Mouse (Mus musculus): Measurements from ENCODE around the gene Nlgn1. TPM values are rescaled to one million over a fixed set of nuclear protein-coding genes. Genes with fewer than 3 reads are reported as not detected.

Gene Nlgn1
- polyA plus RNA-seq, 1 experiment from 2014 or later, result 1.9 TPM

GRCm38 (mm10) chr3:25675069-25675468 is 657.2 kb downstream of the Nlgn1 start:
- ATAC-seq (replicated peaks; ENCODE audit: insufficient number of reproducible peaks, low FRiP score, low TSS enrichment, low read depth) (no peak), DNase-seq (ENCODE audit: low spot score) (peak; percentile 39)
- no peaks in the 10 kb centered on the region for H3K4me1 ChIP-seq (ENCODE audit: control insufficient read depth, insufficient read depth, low read length)
- WGBS, result 50% methylated on average over 3 of the region's 3 CpGs
- H3K36me3 ChIP-seq (replicated peaks; ENCODE audit: control insufficient read depth, insufficient read depth, low read depth, low read length), result no peaks in the 10 kb centered on the region
- no peaks in the 10 kb centered on the region for H3K27me3 ChIP-seq (ENCODE audit: control insufficient read depth, insufficient read depth, low read length)
- no peak overlapping the region for H3K27ac ChIP-seq (replicated peaks; ENCODE audit: low read depth, low read length)
- H3K4me2 ChIP-seq (ENCODE audit: low read depth, low read length), result no peak overlapping the region
- no peak overlapping the region for H3K4me3 ChIP-seq (ENCODE audit: low read depth, low read length)
- H3K9ac ChIP-seq (replicated peaks; ENCODE audit: low read length), result no peak overlapping the region
- no peaks in the 10 kb centered on the region for H3K9me3 ChIP-seq (replicated peaks; ENCODE audit: control insufficient read depth, low read length)

GRCm38 (mm10) chr3:25673408-25673807 is 658.9 kb downstream of the Nlgn1 start:
- no peaks in the 10 kb centered on the region for H3K27me3 ChIP-seq (ENCODE audit: control insufficient read depth, insufficient read depth, low read length)
- WGBS, result 58% methylated on average over 5 of the region's 5 CpGs
- no peaks in the 10 kb centered on the region for H3K36me3 ChIP-seq (replicated peaks; ENCODE audit: control insufficient read depth, insufficient read depth, low read depth, low read length)
- ATAC-seq (replicated peaks; ENCODE audit: insufficient number of reproducible peaks, low FRiP score, low TSS enrichment, low read depth) (no peak), DNase-seq (ENCODE audit: low spot score) (no peak)
- no peak overlapping the region for H3K4me2 ChIP-seq (ENCODE audit: low read depth, low read length)
- H3K27ac ChIP-seq (replicated peaks; ENCODE audit: low read depth, low read length), result no peak overlapping the region
- no peak overlapping the region for H3K9ac ChIP-seq (replicated peaks; ENCODE audit: low read length)
- no peaks in the 10 kb centered on the region for H3K4me1 ChIP-seq (ENCODE audit: control insufficient read depth, insufficient read depth, low read length)
- H3K4me3 ChIP-seq (ENCODE audit: low read depth, low read length), result no peak overlapping the region
- no peaks in the 10 kb centered on the region for H3K9me3 ChIP-seq (replicated peaks; ENCODE audit: control insufficient read depth, low read length)

- Histone ChIP-seq H3K27me3 (ENCODE audit: control insufficient read depth, insufficient read depth, low read length) (no peaks in the 10 kb centered on the region), H3K4me1 (ENCODE audit: control insufficient read depth, insufficient read depth, low read length) (no peaks in the 10 kb centered on the region), H3K4me3 (ENCODE audit: low read depth, low read length) (no peak overlapping the region), H3K36me3 (replicated peaks; ENCODE audit: control insufficient read depth, insufficient read depth, low read depth, low read length) (no peaks in the 10 kb centered on the region), H3K9me3 (replicated peaks; ENCODE audit: control insufficient read depth, low read length) (no peaks in the 10 kb centered on the region), H3K9ac (replicated peaks; ENCODE audit: low read length) (no peak overlapping the region), H3K4me2 (ENCODE audit: low read depth, low read length) (no peak overlapping the region), H3K27ac (replicated peaks; ENCODE audit: low read depth, low read length) (no peak overlapping the region)
- DNase-seq (ENCODE audit: low spot score) (no peak), ATAC-seq (replicated peaks; ENCODE audit: insufficient number of reproducible peaks, low FRiP score, low TSS enrichment, low read depth) (no peak)
- 78% methylated on average over 4 of the region's 4 CpGs for WGBS
Observed at GRCm38 (mm10) chr3:25672779-25673178, 659.5 kb downstream of the Nlgn1 start.

GRCm38 (mm10) chr3:25663464-25663863 is 668.8 kb downstream of the Nlgn1 start:
- no peak overlapping the region for H3K9ac ChIP-seq (replicated peaks; ENCODE audit: low read length)
- H3K4me1 ChIP-seq (ENCODE audit: control insufficient read depth, insufficient read depth, low read length), result no peaks in the 10 kb centered on the region
- H3K9me3 ChIP-seq (replicated peaks; ENCODE audit: control insufficient read depth, low read length), result no peaks in the 10 kb centered on the region
- no peak overlapping the region for H3K4me2 ChIP-seq (ENCODE audit: low read depth, low read length)
- H3K36me3 ChIP-seq (replicated peaks; ENCODE audit: control insufficient read depth, insufficient read depth, low read depth, low read length), result no peaks in the 10 kb centered on the region
- H3K27ac ChIP-seq (replicated peaks; ENCODE audit: low read depth, low read length), result no peak overlapping the region
- WGBS, result 84% methylated on average over 2 of the region's 2 CpGs
- ATAC-seq (replicated peaks; ENCODE audit: insufficient number of reproducible peaks, low FRiP score, low TSS enrichment, low read depth) (no peak), DNase-seq (ENCODE audit: low spot score) (no peak)
- no peak overlapping the region for H3K4me3 ChIP-seq (ENCODE audit: low read depth, low read length)
- no peaks in the 10 kb centered on the region for H3K27me3 ChIP-seq (ENCODE audit: control insufficient read depth, insufficient read depth, low read length)

- Histone ChIP-seq H3K36me3 (replicated peaks; ENCODE audit: control insufficient read depth, insufficient read depth, low read depth, low read length) (no peaks in the 10 kb centered on the region), H3K27me3 (ENCODE audit: control insufficient read depth, insufficient read depth, low read length) (no peaks in the 10 kb centered on the region), H3K4me1 (ENCODE audit: control insufficient read depth, insufficient read depth, low read length) (no peaks in the 10 kb centered on the region), H3K4me2 (ENCODE audit: low read depth, low read length) (no peak overlapping the region), H3K4me3 (ENCODE audit: low read depth, low read length) (no peak overlapping the region), H3K9ac (replicated peaks; ENCODE audit: low read length) (no peak overlapping the region), H3K9me3 (replicated peaks; ENCODE audit: control insufficient read depth, low read length) (no peaks in the 10 kb centered on the region), H3K27ac (replicated peaks; ENCODE audit: low read depth, low read length) (no peak overlapping the region)
- WGBS, result 95% methylated on average over 3 of the region's 3 CpGs
- DNase-seq (ENCODE audit: low spot score), result no peak
- no peak for ATAC-seq (replicated peaks; ENCODE audit: insufficient number of reproducible peaks, low FRiP score, low TSS enrichment, low read depth)
Observed at GRCm38 (mm10) chr3:25660285-25660684, 672.0 kb downstream of the Nlgn1 start.

GRCm38 (mm10) chr3:25658006-25658405 is 674.3 kb downstream of the Nlgn1 start:
- Histone ChIP-seq H3K27ac (replicated peaks; ENCODE audit: low read depth, low read length) (no peak overlapping the region), H3K9me3 (replicated peaks; ENCODE audit: control insufficient read depth, low read length) (no peaks in the 10 kb centered on the region), H3K4me1 (ENCODE audit: control insufficient read depth, insufficient read depth, low read length) (no peaks in the 10 kb centered on the region), H3K9ac (replicated peaks; ENCODE audit: low read length) (no peak overlapping the region), H3K36me3 (replicated peaks; ENCODE audit: control insufficient read depth, insufficient read depth, low read depth, low read length) (no peaks in the 10 kb centered on the region), H3K4me2 (ENCODE audit: low read depth, low read length) (no peak overlapping the region), H3K27me3 (ENCODE audit: control insufficient read depth, insufficient read depth, low read length) (no peaks in the 10 kb centered on the region), H3K4me3 (ENCODE audit: low read depth, low read length) (no peak overlapping the region)
- ATAC-seq (replicated peaks; ENCODE audit: insufficient number of reproducible peaks, low FRiP score, low TSS enrichment, low read depth) (no peak), DNase-seq (ENCODE audit: low spot score) (no peak)
- 94% methylated on average over 14 of the region's 14 CpGs for WGBS

GRCm38 (mm10) chr3:25657074-25657473 is 675.2 kb downstream of the Nlgn1 start:
- Histone ChIP-seq H3K4me3 (ENCODE audit: low read depth, low read length) (no peak overlapping the region), H3K27me3 (ENCODE audit: control insufficient read depth, insufficient read depth, low read length) (no peaks in the 10 kb centered on the region), H3K4me2 (ENCODE audit: low read depth, low read length) (no peak overlapping the region), H3K9ac (replicated peaks; ENCODE audit: low read length) (no peak overlapping the region), H3K4me1 (ENCODE audit: control insufficient read depth, insufficient read depth, low read length) (no peaks in the 10 kb centered on the region), H3K27ac (replicated peaks; ENCODE audit: low read depth, low read length) (no peak overlapping the region), H3K36me3 (replicated peaks; ENCODE audit: control insufficient read depth, insufficient read depth, low read depth, low read length) (no peaks in the 10 kb centered on the region), H3K9me3 (replicated peaks; ENCODE audit: control insufficient read depth, low read length) (no peaks in the 10 kb centered on the region)
- DNase-seq (ENCODE audit: low spot score), result no peak
- 93% methylated on average over 11 of the region's 11 CpGs for WGBS
- no peak for ATAC-seq (replicated peaks; ENCODE audit: insufficient number of reproducible peaks, low FRiP score, low TSS enrichment, low read depth)

- no peaks in the 10 kb centered on the region for H3K36me3 ChIP-seq (replicated peaks; ENCODE audit: control insufficient read depth, insufficient read depth, low read depth, low read length)
- DNase-seq (ENCODE audit: low spot score), result peak; percentile 59
- H3K4me2 ChIP-seq (ENCODE audit: low read depth, low read length), result no peak overlapping the region
- 80% methylated on average over 4 of the region's 4 CpGs for WGBS
- H3K4me3 ChIP-seq (ENCODE audit: low read depth, low read length), result no peak overlapping the region
- H3K4me1 ChIP-seq (ENCODE audit: control insufficient read depth, insufficient read depth, low read length), result no peaks in the 10 kb centered on the region
- H3K9ac ChIP-seq (replicated peaks; ENCODE audit: low read length), result no peak overlapping the region
- H3K27me3 ChIP-seq (ENCODE audit: control insufficient read depth, insufficient read depth, low read length), result no peaks in the 10 kb centered on the region
- ATAC-seq (replicated peaks; ENCODE audit: insufficient number of reproducible peaks, low FRiP score, low TSS enrichment, low read depth), result no peak; the same call in 1 of the 2 replicates
- H3K9me3 ChIP-seq (replicated peaks; ENCODE audit: control insufficient read depth, low read length), result no peaks in the 10 kb centered on the region
- no peak overlapping the region for H3K27ac ChIP-seq (replicated peaks; ENCODE audit: low read depth, low read length)
Observed at GRCm38 (mm10) chr3:25653010-25653409, 679.2 kb downstream of the Nlgn1 start.

Data from embryonic facial prominence, embryonic 11.5 days (tissue).